Mouse (Mus musculus) heart, postnatal 4 days (tissue): ENCODE measurements around the gene Thbs3. TPM values are rescaled to one million over a fixed set of nuclear protein-coding genes. Genes with fewer than 3 reads are reported as not detected.
A peak's percentile ranks its signal among the peaks of the same experiment; 100 is the strongest.

Source experiments
- DNase-seq: peaks from one replicate; pipeline ENCODE4 v3.0.0; 2021
- total RNA-seq, 2 experiments: library from RNA; stranded (reverse); gene quantifications; 2 replicates each; pipeline ENCODE4 v1.2.3; 2021

The Thbs3 gene
- total RNA-seq, 2 experiments from 2014 or later, result 25.0 to 34.5 TPM

DNA sequence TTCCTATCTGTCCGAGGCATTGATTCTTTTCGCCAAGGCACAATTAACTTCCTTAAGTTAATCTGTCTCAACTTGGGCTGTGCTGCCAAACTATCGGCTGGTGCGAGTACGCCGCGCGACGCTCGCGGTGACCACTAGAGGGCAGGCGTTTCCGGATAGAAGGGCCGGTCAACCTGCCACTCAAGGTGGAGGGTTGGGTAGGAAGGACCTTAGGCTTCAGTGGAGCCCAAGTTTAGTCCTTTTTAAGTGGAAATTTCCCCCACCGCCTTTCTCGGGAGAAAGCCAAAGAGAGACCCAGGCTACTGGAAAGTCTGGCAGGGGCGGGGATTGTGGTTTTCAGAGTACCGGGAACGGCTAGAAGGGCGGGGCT, 13.2 kb downstream of the Thbs3 start:
- peak; percentile 94 for DNase-seq

DNA sequence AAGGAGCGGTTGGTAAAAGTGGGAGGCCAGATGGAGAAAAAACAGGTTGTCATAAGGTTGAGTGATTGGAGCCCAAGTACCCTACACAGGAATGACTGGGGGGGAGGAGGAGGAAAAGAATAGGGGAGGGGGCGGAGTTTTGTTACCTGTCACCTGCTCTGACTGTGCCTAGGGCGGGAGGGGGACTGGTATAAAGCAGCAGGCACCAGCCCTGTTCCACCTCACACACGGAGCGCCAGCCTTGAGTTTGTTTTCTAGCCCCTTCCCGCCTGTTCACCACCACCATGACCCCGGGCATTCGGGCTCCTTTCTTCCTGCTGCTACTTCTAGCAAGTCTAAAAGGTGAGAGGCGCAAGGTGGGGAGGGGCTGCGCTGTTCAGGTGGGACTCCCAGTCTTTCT, 13.9 kb downstream of the Thbs3 start, which contains the start of gene Muc1:
TSS of gene Muc1 (plus strand) at position 222 of the 400 bp plus-strand sequence.
- DNase-seq, result no peak

DNA sequence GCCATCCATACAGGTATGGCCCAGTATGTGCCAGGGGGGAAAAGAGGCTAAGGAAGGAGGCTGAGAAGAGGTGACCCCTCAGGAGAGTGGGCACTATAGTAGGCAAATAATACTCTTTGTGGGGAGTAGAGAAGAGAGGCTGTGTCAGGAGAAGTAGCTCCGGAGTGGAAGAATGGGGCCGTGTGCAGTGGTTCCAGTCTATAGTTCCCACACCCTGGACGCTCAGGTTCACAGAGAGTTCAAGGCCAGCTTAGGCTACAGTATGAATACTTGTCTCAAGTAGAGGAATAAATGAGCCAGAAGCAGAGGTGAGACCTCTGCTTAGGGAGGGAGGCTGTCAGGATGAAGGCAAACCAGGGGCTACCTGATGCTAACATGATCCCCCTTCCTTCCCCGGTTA, 14.3 kb downstream of the Thbs3 start:
- no peak for DNase-seq

DNA sequence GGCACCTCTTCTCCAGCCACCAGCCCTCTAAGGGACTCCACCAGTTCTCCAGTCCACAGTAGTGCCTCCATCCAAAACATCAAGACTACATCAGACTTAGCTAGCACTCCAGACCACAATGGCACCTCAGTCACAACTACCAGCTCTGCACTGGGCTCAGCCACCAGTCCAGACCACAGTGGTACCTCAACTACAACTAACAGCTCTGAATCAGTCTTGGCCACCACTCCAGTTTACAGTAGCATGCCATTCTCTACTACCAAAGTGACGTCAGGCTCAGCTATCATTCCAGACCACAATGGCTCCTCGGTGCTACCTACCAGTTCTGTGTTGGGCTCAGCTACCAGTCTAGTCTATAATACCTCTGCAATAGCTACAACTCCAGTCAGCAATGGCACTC, 15.6 kb downstream of the Thbs3 start:
- DNase-seq, result no peak

DNA sequence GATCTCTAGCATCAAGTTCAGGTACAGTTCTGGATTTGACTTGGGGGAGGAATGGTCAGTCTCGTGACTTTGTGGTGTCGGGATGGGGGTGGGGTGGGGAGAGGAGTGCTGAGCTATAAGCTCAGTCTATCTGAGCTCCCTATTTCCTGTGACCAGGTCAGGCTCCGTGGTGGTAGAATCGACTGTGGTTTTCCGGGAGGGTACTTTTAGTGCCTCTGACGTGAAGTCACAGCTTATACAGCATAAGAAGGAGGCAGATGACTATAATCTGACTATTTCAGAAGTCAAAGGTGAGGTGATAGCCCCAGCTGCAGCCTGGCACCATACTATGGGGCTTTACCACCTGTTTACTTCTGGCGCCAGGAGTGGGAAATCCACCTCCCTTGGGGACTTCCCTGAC, 16.4 kb downstream of the Thbs3 start:
- no peak for DNase-seq

DNA sequence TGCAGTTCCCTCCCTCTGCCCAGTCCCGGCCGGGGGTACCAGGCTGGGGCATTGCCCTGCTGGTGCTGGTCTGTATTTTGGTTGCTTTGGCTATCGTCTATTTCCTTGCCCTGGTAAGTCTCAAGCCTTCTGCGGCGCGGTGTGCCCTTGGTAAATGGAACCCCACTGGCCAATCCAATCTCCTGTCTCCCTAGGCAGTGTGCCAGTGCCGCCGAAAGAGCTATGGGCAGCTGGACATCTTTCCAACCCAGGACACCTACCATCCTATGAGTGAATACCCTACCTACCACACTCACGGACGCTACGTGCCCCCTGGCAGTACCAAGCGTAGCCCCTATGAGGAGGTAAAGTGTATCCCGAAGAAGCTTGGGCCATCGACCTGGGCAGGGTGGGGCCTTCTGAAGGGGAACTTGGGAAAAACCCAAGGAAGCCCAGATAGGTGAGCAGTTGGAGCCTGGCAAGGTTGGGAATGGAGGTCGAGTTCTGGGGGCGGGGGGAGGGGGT, 16.8 kb downstream of the Thbs3 start:
- DNase-seq, result no peak

DNA sequence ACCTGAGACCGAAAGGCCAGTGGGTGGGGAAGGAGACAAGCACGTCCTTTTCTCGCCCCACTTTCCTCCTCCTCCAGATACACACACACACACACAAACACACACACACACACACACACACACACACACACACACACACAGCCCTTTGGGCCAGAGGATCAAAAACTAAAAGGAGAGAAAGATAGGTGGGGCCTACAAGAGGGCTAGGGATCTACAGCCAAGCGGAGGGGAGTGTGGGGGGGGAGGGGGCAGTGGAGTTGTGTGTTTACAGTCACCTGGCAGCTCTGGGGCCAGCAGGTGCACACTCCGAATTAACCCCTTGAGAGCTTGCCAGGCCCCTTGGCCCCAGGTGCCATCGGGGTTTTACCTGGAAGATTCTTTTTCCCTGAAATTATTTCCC, 17.6 kb downstream of the Thbs3 start:
- DNase-seq, result no peak

DNA sequence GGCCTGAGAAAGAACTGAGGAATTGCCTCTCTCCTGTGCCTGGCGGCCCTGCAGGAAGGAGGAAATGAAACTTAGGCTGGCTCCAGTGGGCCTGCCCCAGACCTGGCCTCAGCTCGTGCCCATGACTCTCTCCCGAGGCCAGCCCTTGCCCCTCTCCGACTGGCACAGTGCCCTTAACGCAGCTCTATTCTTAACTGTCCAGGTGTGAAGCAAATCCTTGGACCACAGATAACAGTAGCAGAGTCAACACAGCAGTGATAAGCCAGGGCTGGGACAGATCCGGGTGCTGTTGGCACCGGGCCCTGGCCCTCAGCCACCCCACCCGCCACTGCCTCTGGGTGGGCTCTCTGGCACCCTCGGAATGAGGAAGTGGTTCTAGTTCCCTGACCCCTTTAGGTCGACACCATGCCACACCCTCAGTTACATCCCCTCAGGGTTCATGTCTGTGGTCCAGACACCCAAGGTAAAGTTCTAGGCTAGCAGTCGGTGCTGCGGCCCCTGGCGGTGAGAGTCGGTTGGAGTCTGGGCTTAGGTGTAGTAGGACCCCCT, 18.7 kb downstream of the Thbs3 start:
- peak; percentile 69 for DNase-seq

DNA sequence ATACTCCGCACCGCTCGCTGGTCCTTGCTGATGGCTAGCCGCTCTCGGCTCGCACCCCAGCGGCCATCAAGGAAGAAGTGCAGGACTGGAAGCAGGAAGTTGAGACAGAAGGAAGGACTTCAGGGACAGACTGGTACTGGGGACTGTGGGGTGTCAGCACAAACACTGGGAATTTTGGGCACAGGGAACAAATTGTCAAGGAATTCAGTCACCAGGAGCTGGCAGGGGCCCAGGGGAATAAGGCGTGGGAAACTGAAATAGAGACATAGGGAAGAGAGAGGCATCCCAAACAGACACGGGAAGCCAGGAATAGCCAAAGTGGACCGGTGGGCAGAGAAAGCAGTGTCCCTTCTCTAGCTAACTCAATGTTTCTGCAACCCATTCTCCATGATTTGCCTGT, 21.5 kb downstream of the Thbs3 start:
- no peak for DNase-seq

DNA sequence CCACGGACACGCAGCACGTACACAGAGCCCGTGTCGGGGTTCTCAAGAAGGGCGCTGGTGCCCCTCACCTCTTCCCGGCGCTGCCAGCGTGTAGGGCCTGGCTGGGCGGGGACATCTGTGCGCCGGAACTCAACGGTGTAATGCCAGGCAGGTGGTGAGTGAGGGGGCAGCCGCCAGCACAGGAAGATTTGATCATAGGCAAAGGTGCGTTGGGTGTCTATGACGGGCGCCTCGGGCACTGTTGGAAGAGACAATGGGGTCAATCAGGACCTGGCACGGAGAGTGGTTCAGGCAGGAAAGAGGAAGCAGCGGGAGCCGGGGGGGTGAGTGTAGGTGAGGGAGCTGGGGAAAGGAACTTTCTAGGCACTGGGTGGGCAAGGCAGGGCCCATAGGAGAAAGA, 22.7 kb downstream of the Thbs3 start:
- no peak for DNase-seq

DNA sequence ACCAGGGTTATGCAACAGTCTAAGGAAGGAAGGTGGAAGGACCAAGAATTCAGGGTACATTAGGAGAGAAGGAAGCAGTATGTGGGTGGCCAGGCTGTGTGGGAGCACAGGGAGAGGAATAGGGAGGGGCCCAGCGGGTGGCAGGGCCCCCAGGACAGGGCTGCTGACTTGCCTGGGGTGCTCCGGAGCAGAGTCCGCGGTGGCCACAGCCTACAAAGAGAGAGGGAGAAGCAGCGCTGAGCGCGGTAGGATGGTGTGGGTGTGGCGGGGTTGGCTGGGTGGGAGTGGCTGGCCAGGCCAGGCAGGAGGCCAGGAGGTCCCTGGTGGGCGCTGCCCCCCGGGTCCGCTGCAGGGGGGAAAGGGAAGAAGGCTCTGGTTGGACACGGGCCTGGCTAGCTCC, 23.5 kb downstream of the Thbs3 start:
- DNase-seq, result no peak

DNA sequence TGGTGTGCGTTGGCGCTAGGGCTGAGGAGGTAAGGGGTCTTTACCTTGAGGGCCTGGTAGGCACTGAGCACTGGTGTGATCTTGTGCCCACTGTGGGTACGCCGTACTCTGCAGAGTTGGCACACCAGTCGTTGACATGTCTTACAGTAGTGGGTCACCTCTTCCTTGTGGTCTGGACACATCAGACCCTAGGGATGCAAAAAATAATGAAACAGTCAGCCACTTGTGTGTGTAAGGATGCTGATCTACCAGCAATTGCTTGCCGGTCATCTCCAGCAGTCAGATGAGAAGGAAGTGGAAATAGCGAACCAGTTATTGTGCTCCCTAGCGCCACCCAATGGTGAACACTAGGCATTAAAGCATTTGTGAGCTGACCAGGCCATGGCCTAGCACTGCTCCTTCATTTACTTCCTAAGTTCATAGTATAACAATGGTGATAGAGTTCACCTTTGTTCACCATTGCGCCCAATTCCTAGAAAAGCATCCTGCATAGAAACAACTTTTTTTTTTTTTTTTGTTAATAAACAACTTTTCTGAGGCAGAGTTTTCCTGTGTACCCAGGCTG, 27.4 kb downstream of the Thbs3 start:
- peak; percentile 79 for DNase-seq

DNA sequence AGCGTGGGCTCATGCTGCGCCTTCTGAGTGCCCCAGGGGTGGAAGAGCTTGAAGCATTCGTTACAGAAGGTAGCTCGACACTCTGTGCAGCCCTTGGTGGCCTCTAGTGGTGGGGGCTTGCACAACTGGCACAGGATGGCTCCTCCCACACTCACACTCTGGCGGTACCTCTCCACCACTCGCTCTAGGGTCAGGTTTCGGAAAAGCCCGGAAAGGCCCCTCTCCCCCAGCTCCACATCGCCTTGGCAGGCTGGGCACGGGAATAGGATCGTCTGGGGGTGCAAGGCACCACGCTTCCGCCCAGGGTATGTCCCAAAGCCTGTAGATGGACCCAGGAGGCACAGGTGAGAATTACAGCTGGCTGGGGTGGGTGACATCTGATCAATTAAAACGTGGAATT, 28.6 kb downstream of the Thbs3 start:
- DNase-seq, result peak; percentile 65

DNA sequence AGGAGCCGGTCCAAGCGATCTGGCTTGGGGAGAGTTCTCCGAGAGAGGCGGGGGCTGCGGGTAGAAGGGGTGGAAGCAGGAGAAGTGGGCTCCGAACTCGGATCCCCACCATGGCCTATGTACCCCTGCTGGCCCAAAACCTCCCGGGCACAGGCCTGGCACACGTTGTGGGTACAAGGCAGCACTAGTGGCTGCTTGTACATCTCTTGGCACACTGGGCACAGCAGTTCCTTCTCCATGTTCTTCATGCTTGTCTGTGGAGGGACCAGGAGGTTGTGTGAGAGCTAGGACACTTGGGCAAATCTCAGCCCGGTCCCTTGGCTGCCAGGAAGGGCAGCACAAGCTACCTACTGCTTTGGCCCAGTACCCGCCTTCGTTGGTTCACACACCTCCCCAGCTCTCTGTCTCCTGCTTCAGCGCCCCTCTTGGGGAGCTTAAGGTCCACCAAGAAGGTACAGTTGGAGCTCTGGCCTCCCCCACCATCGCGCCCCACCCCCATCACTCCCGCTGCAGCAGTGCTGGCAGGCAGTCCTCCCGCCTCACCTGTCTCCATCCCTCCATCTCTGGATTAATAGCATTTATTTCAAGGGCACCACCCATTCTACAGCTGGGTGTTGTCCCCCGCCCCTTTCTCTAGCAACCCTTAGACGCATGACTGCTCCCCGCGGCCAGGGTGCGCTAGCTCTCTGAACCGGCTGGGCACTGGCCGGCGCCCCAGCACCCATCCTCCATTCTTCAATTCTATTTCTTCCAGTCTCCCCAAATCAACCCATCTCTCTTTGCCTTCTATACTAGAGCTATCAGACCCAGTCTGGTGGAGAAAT, 29.4 kb downstream of the Thbs3 start:
- no peak for DNase-seq

DNA sequence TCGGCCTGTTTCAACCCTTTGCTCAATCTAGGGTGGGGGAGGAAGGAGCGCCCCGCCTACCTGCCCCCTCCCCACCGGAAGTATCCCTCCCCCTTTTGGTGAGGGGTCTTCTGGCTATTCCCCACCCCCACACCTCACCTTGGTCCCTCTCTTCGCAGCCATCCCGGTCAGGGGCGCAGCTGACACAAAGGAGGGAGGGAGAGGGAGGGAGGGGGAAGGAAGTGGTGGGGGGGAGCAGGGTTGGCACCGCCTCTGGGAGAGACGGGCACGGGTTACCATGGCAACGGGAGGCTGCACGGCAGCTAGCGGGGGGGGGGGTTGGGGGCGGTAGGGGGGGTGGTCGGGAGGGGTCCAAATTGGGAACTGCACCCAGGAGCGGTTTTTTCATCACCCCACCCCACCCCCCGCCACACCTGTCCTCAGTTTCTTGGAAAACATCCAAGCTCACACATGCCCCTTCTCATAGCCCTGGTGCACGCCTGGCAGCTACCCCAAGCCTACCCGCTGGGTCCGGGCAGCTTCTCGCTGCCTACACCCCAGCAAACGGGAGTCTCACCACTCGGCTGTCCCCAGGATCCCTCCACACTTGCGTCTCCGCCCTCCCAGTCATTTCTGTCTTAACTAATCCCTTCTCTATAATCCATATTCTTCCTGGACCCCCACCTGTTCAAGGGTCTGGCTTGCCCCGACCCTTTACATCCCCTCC, 30.2 kb downstream of the Thbs3 start:
- DNase-seq, result no peak

DNA sequence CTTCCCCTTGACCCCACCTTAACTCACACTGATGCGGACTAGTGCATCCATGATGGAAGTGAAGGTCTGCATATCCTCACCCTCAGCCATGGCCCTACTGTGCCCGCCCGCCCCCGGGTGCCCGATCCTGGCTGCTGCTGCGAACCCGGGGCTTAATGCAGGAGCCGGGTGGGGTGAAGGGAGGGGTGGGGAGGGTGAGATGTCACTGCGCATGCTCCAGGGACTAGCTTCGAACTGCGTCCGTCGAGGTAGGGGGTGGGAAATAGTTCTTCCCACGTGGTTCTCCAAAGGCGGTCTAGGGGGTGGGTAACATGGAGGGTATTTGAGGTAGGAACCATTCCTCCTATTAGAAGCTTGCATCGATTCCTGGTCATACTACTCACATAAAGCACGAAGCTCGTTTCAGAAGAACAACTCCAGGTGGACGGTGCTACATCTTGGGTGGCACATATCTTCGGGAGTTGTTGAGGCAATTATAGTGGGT, 30.8 kb downstream of the Thbs3 start, which contains the start of gene Krtcap2:
TSS of gene Krtcap2 (plus strand) at position 279 of the 484 bp plus-strand sequence.
- peak; percentile 35 for DNase-seq

DNA sequence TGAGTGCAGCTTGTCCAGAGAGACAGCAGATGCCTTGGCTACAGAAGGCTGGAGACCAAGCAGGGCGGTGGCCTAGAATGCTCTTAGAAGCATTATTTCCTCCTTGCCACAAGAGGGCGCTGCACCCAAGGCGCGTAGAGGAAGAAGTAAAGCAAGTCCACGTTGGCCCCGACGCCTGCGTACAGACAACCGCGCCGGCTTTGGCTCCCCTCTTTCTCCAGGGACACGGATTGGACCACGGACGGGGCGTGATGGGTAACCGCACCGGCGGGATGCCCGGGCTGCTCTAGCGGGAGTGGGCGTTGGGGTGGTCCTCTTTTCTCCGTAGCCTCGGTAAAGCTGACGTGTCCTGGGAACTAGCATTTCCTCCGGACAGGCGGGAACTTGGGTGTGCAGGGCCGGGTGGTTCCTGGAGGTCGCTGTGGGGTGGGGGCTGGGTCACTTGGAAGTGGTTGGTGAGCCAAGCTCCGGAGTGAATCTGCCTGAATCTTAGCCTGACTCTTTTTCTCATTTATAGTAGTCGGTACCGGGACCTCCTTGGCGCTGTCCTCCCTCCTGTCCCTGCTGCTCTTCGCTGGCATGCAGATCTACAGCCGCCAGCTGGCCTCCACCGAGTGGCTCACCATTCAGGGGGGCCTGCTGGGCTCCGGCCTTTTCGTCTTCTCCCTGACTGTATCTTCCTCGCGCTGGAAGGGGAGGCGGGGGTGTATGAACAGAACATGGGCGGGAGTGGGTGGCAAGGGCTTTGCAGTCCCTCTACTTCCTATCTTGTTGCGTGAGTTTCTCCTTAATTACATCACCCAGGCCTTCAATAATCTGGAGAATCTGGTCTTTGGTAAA, 31.5 kb downstream of the Thbs3 start, which contains the start of gene Trim46:
TSS of gene Trim46 (minus strand) at position 49 of the 840 bp plus-strand sequence.
- DNase-seq, result peak; percentile 90

DNA sequence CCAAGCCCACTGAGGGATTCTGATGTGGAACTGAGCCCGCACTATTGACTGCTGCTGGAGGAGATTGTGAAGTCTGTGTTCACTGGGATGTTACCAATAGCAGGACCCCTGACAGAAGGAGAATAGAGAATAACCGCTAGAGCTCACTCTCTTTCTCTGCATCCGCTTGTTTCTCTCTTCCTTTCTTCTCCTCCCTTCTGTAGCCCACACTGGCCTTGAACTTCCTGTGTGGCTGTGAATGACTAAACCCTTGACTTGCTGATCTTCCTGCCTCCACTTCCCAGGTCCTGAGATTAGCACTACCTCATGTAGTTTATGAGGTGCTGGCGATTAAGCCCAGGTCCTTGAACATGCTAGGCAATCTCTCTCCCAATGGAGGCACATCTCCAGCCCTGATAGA, 32.5 kb downstream of the Thbs3 start:
- DNase-seq, result no peak

DNA sequence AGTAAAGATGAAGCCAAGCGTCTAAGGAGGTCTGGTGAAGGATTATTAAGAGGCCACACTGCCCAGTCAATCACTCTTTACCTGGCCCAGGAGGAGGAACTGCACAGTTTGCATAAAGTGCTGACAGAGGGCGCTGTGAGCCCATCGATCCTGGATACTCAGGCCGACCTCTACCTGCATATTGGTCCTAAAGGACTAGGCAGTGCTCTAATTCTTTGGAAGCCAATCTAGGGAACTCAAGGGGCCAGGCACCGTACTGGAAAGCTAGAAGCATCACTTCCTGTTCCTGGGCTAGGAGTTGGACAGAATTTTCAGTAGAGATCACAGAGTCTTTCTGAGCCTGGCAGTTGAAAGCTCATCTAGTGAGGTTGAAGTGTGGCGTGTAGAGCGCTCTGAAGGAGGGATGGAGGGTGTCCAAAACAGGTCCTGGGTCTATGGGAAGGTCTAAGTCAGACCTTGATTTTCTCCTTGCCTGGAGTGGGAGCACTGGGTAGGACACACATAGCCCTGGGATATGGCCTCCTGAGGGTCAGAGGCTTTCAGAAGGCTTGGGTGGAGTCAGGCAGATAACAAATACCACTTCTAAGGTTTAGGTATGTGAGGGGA, 35.6 kb downstream of the Thbs3 start:
- peak; percentile 78 for DNase-seq

DNA sequence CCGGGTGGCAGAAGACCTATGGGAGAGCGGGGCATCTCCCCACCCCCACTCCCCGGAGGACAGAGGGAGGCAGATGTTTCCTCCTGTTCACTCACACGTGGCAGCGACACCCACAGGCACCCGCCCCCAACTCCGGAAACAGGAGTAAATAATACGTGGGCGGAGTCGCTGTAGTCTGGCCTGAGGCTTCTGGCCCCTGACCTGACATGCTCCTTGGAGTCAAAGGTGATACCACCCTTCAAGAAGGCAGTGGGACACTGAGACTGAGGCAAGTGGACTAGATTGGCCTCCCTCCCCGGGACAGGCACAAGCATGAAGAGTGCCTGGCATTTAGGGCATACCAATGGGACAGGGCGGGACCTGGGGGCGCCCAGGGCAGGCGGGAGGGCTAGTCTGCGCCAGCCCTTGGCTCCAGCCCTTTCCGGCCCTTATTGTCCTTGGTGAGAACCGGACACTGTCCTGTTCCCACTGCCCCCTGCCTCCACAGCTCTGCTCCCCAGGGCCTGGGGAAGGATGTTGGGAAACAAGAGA, 36.5 kb downstream of the Thbs3 start:
- peak; percentile 65 for DNase-seq

DNA sequence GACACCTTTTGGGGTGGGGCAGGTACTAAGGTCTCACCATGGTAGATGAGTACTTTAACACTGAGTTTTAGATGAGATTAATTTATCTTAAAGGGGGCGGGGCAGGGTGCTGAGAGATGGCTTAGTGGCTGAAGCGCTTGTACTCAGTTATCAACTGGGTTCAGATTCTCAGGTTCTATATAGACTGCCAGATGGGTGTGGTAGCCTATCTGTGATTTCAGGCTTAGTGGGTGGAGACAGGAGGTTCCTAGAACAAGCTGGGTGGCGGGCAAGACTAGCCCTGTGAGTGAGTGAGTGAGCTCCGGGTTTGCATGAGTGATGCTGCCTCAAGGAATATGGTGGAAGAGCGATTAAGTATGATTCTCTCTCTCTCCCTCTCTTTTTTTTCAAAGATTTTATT, 40.0 kb downstream of the Thbs3 start:
- no peak for DNase-seq
